Mouse (Mus musculus) left cerebral cortex, postnatal 14 days (tissue): ENCODE measurements around the gene Ddit4. TPM values are rescaled to one million over a fixed set of nuclear protein-coding genes. Genes with fewer than 3 reads are reported as not detected.

ENCODE experiments used
- DNase-seq, 2 experiments: peaks; one replicate each; pipeline ENCODE4 v3.0.0; 2021 to 2022; ENCODE audit warnings: low spot score in 2 of 2, mixed read lengths in 1 of 2
- intact Hi-C: fragments of 180-260 bp; cut with DNase I; formaldehyde crosslinking; loops from one replicate; pipeline ENCODE4 v1.15.1; 2025
- total RNA-seq, 2 experiments: library from RNA; stranded (reverse); gene quantifications; 2 replicates each; pipeline ENCODE4 v1.2.3; 2021

Ddit4 gene
- total RNA-seq, 2 experiments from 2014 or later, result 52.5 to 76.3 TPM

DNA sequence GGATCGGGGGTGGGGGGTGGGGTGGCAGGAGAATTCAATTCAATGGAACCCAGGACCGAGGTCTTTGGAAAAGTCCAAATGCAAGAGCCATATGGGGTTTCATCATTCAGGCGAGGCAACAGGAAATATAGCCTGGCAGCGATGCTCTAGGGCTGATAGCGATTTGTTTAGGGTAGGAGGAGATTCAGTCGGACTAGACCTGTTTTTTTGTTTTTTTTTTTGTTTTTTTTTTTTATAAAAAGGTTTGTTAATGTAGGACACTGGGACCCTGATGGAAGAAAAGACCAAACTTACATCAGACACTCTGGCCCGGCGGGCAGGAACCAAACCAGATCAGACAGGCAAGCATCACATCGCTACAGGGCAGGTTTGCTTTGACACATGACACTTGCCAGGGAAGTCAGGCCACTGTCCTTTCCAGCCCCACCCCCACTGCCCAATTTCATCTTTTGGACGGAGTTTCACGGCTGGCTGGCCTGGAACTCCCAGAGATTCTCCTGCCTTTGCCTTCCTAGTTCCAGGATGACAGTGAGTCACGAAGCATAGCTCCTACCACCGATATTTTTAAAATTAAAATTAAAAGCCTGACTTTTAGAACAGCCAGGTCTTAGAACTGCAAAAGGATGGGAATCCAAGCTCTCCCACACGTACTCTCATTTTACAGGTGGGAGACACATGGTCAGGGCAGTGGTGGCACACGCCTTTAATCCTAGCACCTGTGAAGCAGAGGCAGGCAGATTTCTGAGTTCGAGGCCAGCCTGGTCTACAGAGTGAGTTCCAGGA is 1.3 kb upstream of the Ddit4 start:
- intact Hi-C loops, result no loop called here
- no peak for DNase-seq

DNA sequence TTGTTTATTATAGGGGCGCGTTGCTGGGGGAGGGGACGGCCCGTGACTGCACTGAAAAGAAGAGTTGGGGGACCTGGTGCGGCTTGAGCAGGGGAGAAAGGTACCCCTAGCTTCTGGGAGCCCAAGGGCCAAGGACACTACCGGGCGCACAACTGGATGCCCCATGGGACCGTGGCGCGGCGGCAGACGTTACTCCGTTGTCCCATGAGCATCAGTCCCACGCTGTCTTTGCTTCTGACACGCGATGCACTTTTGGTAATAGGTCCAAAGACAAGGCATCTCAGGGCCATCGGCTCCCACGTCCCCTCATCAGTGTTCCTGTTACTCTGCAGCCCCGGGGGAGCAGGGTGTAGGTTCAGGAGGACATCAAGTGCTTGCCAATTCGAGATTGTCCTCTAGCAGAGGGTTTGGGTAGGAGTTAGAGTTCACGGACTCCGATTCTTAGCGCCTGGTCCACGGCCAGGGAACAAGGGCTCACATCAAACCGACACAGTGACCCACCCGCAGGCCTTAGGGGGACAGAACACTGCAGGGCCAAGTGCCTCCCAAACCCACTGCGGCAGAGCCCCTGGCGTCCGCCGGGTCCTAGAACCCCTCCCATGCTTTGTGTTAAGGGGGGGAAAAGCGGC is 632 bp upstream of the Ddit4 start:
- intact Hi-C loops, result no loop called here
- DNase-seq, result peak; percentile 60 to 67

DNA sequence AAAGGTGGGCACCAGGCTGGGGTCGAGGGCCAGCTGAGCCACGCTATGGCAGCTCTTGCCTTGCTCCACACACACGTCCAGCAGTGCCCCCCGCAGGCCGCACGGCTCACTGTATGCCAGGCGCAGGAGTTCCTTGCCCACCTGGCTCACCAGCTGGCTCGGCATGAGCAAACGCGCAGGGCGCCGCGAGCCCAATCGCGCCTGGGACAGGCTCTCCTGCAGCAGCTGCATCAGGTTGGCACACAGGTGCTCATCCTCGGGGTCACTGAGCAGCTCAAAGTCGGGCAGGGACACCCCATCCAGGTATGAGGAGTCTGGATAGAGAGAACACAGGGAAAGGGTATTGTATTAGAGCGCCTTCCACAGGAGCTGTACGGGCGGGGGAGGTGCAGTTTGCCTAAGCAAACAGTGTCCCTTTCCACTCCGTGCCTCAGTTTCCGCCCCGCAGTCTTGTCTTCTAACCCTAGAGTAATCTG is 880 bp downstream of the Ddit4 start:
- DNase-seq, result peak; percentile 81 to 89
- intact Hi-C loops, result loop anchor here (1.0 kb wide), 1 partner anchor 56 kb away; no protein-coding TSS in a partner anchor

DNA sequence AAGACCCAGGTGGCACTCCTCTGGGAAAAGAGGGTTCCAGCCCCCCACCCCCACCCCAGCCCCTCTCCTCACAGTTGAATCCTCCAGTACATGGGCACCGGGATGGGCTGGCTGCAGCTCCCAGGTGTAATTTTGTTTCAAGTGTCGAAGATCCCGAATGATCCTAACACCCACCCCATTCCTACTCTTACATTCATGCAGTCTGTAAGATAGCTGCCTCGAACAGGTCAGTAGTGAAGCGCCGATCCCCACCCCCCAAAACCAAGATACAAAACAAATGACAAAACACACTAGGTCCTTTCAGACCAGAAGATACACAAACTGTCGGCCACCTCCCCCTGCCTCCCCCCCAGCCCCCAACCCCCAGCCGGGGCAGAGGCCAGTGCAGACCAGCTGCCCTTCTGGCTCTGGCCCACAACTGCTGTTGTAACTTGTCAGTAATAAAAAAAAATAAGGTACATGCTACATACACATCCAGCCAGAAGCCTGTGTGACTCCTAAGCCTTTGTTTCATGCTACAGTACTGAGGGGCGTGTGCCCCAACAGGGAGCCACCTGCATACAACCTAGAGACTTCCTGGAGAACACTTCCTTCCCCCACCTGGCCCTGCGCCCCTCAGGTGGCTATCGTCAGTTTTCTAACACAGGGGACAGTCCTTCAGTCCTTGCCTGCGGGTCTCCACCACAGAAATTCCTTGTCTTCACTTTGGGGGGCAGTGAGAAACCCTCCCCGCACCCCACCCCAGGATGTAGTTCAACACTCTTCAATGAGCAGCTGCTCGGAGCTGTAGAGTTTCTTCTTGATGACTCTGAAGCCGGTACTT is 1.6 kb downstream of the Ddit4 start:
- intact Hi-C loops, result loop anchor here (1.0 kb wide), 1 partner anchor 56 kb away; no protein-coding TSS in a partner anchor
- DNase-seq, result no peak

DNA sequence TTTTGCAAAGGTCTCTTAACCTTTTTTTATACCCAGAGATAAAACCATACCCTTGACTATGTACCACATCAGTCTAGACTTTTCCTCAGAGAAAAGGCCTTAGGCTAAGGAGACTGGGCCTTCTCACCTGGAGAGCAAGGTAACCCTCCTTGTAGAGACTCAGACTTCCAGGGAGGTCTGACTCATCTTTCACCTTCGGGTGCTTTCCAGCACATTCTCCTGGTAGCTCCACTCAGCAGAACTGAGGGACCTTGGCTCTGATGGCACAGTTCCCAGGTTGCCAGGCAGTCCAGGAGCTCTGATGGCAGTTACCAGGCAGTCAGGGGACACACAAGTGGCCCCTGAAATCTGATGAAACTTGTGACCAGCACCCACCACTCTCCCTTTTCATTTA is 2.4 kb downstream of the Ddit4 start:
- intact Hi-C loops, result no loop called here
- DNase-seq, result no peak

DNA sequence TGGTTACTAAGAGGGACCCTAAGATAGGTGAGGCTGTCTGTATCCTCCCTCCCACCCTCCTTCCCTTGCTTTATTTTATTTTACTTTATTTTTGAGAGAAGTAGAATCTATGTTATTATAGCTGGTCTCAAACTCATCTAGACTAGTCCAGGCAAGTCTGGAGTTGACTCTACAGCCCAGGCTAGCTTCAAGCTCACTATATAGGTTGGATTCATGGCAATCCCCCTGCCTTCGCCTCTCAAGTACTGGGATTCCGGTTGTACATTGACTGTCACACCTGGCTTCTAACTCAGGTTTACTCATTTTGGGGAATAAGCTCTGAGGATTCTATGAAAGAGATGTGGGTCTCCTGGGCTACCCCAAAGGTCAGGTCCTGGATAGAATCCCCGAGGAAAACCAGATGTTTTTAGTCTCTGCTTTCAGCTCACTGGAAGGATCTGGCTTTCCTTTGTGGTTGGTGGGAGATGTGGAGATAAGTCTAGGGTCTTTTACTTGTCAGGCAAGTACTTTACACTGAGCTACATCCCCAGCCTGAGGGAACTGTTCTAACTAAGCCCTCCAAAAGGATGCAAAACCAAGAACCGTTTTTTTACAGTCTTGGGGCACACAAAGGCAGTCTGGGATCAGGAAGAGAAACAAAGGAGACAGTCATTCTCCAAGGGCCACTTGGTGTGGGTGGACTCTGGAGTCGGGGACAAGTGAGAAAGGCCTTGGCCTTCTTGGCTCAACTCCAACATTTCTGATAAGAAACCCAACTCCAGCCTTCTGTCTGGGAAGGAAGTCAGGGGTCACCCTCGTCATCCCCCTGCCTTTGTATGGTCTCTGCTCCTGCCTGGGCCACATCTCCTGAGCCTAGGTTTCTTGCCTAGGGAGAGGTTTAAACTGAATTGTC is 3.0 kb downstream of the Ddit4 start:
- no peak for DNase-seq
- intact Hi-C loops, result no loop called here

DNA sequence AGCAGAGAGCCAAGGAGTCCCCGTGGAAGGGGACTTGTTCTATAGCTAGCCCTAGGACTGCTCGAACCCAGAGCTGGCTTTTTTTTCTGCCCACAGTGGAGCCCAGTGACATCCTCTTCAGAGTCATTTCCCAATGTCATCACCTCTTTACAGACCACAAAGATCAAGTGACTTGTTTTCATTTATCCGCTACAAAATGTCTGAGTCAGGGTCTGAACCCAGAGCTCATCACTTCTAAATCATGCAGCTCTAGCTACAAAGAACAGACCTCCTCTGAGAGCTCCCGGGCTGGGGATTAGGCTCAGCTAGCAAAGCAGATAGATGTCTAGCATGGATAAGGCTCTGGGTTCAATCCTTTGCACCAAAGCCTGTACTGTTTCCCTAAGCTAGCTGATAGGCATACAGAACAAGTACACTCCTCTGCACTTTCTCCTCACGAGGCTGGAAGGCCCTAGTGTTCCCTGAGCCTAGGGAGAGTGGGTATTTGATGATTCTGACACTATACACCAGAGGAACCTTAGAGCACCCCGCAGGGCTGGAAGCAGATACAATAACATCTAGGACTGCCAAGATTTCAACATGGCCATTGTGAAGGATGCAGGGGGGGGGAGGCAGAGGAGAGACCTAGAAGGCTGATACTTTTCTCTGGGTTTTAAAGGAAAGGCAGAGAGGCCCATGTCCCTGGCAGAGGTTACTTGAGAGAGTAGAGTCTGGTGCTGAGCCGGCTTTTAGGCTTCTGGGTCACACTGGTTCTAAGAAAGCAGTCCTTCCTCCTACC is 4.1 kb downstream of the Ddit4 start:
- DNase-seq, result no peak
- intact Hi-C loops, result no loop called here

DNA sequence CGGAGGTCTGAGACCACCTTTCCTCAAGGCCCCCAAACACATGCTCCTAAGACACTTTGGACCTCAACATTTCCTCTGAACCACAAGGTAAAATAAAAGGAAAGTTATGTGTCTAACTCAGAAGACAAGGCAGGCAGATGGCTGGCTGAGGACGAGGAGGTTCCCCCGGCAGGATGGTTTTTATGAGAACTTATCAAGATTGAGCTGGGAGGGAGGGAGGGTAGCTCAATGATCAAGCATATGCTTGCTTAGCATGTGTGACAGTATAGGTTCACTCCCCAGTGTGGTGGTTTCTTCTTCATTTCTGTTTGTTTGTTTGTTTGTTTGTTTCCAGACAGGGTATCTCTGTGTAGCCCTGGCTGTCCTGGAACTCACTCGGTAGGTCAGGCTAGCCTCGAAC is 5.3 kb downstream of the Ddit4 start:
- DNase-seq, result no peak
- intact Hi-C loops, result no loop called here

DNA sequence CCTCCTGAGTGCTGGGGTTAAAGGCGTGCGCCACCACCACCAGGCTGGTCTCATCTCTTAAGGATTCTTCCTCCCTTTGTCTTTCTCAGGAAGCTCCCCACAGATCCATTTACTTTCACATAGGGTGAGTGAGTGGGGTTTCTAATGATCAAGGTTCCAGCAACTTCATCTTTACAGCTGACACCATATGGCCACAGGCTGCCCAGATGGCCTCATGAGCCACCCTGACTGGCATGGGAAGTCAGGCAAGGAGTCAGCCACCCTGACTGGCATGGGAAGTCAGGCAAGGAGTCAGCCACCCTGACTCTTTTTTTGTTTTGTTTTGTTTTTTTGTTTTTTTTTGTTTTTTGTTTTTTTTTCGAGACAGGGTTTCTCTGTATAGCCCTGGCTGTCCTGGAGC is 6.2 kb downstream of the Ddit4 start:
- intact Hi-C loops, result no loop called here
- no peak for DNase-seq

DNA sequence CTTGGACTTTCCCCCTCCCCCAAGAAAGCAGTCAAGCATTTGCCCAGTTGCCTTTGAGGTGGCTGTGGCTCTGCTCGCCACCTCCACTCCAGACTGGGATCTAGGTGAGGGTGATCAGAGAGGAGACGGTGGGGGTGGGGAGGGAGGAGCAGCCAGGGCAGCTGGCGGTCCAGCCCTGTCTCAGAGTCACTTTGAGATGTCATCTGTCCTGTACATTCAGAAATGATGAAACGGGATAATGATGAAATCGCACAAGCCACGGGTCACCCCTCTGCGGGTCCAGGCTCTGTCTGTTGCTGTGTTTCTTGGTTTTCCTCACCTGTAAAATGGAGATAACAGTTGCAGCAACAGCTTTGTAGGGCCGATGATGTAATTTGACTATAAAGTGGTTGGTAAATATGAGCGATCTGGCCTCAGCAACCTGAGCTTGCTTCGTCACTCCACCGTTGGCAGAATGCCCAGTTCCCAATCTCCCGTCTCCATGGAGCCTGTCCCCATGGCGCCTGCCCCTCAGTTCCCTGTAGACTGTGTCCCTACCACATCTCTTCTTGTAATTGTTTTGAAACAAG is 8.1 kb downstream of the Ddit4 start:
- DNase-seq, result peak; percentile 84 to 91
- intact Hi-C loops, result no loop called here

DNA sequence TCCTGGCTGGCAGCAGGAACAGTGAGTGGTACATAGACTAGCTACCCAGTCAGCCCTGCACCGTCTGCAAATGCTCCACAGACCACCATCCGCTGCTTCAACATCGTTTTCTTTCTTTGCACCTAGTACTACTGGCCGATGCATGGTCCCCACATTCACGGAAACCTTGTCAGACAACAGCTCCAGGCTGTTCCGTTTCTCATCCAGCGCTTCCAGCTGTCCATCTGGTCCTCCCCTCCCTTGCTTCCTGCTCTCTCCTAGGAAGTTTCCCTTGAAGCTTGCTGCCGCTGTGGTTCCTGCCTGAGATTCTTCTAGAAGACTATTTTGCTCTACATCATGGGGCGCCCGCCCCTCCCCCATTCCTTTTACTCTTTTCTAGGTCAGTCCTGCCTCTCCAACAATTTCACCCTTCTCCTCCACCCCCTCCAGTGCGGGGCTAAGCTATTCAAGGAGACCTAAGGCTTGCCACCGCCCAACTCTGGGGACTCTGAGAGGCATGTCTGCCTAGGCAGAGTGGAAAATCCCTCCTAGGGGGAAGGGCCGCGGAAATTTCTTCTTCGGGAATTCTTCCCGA is 8.7 kb downstream of the Ddit4 start:
- intact Hi-C loops, result no loop called here
- DNase-seq, result peak; percentile 77 to 93

DNA sequence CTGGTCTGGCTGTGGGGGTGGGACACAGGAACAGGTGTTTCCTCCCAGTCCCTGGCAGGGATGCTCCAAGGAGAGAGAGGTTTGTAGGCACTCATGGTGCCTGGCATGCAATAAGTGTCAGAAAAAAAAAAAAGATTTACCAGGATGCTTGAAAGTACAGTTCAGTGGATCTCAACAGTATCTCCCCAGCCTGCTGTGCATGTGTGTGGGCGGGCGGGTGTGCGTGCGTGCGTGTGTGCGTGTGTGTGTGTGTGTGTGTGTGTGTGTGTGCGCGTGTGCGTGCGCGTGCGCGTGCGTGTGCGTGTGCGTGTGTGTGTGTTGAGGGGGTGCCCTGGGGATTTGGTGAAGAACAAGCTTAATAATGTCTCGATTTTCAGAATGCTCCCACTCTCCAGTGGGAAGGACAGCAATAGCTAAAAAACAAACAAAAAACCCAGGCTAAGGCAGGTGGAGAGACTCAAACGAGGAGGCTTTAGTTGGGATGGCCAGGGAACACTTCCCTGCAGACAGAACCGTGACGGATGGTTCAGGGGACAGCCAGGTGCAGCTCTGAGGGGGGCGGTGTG is 9.3 kb downstream of the Ddit4 start:
- intact Hi-C loops, result no loop called here
- peak; percentile 40 to 81 for DNase-seq

DNA sequence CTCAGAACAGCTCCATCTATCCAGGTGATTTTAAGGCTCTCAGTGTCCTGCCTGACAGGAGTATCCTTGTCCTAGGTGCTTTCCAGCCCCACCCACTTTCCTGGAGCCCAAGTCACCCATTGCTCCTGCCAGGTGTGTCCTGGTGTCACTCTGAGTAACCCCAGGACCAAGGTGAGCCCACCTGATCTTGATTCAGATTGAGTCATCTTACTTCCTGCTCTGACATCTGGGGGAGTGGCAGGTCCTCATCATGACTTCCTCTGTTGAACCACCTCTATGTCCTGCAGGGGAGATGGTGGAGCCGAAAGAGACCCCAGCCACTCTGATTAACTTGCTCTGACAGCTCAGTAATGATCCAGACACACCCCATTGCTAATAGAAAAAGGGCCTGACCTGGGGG is 12.6 kb downstream of the Ddit4 start:
- DNase-seq, result no peak
- intact Hi-C loops, result no loop called here

DNA sequence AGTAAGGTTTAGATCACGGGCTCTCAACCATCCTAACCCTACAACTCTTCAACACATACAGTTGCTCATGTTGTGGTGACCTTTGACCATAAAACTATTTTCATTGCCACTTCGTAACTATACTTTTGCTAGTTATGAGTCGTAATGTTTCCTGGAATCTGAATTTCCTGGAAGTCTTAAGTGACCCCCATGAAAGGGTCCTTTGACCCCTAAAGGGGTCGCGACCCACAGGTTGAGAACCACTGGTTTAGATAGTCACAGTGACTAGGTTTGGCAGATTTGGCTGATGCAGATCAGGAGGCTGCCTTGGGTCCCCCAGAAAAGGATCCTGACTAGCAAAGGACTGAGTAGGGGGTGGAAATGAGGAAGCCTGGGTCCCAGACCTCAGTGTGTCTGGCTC is 13.0 kb downstream of the Ddit4 start:
- DNase-seq, result no peak
- intact Hi-C loops, result no loop called here

DNA sequence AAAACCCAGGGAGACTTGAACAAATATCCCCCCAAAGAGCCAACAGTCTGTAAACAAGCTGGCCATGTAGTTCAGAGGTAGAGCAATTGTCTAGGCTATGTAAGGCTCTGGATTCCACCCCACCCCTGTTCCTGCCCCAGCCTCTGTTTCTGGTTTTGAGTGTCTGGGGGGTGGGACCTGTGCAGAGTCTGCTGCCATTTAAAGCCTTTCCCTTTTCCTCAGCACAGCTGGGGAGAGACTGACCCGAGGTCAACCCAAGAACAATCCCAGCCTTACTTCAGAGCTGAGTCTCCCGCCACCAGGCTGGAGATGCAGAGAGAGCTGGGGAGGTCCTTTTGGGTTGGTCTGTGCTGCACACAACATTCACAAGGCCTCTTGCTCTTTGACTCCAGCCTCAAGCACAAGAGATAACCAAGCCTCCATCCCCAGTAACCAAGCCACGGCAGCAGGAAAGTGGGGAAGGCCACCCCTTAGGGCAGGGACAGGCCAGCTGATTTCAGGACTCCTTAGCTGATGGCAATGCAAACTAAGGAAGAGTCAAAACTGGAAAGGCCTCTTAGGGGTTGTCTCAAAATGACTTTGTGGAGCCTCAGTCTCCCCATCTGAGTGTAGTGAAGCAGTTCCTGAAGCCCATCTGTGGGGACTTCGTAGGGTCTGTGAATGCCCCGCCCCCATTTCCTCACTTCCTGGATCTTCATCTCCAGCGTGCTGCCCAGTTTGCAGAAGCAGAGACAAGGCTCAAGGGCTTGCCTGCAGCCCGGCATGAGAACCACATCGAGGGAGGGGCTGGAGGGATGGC is 15.4 kb downstream of the Ddit4 start:
- DNase-seq, result no peak
- intact Hi-C loops, result no loop called here

DNA sequence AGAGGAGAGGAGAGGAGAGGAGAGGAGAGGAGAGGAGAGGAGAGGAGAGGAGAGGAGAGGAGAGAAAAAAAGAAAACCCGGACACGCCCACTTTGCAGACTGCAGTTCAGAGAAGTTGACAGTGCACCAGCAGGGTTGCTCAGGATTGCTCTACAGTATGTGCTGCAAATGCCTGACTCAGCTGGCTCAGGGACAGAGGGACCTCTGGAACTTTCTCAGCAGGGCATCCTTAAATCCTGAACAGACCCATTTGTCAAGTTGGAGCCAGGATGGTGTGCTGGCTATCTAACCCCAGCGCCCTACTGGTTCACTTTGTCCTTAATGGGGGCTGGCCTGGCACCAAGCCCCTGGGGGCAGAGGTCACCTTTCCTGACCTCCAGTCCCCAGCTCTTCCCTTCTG is 17.6 kb downstream of the Ddit4 start:
- DNase-seq, result no peak
- intact Hi-C loops, result no loop called here

DNA sequence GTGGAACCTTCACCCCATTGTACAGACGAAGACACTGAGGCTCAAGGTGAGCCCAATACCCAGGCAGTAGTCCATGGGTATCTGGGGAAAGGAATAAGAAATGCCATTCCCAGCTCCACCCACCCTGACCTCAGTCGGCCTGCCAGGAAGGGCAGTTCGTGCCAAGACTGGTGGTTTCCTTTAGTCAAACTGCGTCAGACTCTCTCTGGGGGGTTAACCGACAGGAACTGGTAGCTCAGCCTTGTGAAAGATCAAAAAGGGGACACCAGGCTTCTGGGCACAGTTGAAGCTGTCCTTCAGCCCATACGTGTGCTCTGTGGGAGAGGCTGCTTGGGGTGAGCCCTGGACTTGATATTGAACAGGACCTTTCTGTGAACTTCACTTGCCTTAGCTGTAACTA is 19.1 kb downstream of the Ddit4 start:
- intact Hi-C loops, result no loop called here
- DNase-seq, result no peak
